Mouse (Mus musculus): ENCODE results near the gene Jdp2.

Gene Jdp2

DNA sequence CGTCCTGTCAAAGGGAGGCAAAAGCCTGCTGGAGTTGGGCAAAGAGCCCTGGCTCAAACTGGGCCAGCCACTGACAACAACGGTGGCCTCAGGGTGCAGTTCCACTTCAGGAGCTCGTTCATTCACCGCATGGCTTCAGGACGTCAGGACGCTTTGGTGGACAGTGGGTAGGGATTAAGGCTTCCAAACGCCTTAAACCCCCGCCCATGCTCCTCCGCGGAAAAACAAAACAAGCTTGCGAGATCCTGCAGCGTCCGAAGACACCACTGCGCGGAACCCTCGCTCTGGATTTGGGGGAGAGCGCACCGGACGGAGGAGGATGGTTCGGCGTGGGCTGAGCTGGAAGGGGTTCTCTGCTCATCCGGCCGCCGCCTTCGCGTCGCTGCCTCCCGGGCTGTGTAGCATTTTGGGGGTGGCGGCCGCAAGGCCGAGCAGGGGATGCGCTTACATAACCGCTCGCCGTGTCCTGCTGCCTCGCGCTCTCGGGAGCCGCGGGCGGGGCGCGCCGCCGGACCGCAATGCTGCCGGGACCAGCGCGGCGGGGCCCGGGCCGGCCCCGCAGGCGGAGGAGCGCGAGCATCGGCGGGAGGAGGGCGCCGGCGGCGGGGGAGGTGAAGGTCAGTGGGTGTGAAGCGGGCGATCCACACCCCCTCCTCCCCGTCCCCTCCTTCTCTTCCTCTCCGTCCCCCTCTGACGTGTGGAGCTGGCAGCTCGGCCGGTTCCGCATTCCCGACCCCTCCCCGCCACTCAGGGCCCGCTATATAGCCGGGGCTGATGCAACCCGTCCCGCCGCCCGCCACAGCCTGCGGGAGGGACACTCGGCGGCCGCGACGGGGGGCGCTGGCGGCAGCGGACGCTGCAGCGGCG lies at the start of gene Jdp2:
Jdp2 (plus strand) TSS at position 417 of the 867 bp plus-strand sequence.
- peak; percentile 94 to 96 for DNase-seq

DNA sequence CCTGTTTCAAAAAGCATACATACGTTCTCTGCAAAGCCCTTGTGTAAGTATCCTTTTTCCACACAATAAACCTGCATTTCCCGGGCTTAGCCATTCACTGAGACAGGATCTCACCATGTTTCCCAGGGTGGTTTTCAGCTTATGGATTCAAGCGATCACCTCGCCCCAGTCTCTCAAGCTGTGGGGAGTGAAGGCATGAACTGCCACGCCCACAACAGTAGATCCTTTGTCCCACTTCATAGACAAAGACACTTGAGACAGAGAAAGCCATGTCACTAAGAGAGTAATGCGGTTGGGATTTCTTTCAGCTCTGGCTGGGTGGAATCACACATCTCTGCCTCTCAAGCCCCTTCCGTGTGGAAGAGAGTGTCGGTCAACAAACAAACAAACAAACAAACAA lies 49.2 kb upstream of the Jdp2 start:
- no peak for DNase-seq

- DNase-seq: no peak
Observed at GRCm38 (mm10) chr12:85550435-85550834, 48.4 kb upstream of the Jdp2 start.

GRCm38 (mm10) chr12:85559299-85559698 lies 39.5 kb upstream of the Jdp2 start:
- DNase-seq: no peak

- DNase-seq: no peak
Observed at GRCm38 (mm10) chr12:85565441-85565840, 33.4 kb upstream of the Jdp2 start.

GRCm38 (mm10) chr12:85568298-85568697 lies 30.5 kb upstream of the Jdp2 start:
- DNase-seq: no peak

DNA sequence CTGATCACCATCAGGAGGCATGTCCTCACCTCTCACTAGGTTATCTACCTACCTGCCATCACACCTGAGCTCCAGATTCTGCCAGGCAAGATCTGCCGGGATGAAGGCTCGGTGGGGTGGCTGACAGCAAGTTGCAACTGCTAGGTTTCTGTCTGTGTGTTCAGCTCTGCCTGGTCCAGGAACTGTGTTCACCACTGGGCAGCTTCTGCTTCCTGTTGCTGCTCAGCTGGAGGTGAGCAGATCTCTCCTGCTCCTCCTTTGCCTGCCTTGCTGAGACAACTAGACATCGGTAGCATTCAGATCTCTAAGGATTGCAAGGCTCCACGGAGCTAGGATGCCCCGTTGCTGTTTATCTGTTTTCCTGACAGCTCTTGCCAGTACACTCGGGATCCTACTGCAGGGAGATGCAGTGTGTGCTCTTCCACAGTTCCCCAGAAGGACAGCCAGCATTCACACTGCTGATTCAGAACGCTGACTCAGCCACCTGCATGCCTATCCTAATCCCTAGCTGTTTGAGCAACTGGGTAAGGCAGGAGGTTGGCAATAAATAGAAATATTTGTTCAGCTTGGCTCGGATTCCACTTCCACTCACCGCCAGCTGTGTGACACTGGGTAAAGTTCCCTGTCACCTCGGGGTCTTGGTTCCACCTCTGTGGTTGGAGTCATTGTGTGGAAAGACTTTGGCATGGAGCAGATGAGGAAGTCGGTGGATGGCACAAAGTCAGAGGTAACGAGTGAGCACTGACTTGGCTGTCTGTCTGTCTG lies 29.3 kb upstream of the Jdp2 start:
- DNase-seq: peak in 1 of 2 experiments; percentile 15

DNA sequence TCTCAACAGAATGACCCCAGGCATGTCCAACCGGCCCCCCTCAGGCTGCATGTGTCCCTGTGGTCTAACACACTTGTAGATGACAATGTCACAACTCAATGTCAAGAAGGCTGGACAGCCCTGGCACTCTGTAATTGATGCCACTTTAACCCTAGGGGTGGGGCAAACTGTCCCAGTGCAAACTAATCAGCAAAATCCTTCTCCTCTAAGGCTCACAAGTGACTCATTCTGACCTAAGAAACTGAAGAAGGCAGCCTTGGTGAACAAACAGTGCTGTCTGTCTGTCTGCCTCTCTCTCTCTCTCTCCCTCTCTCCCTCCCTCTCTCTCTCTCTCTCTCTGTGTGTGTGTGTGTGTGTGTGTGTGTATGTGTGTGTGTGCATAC lies 28.7 kb upstream of the Jdp2 start:
- DNase-seq: no peak

- DNase-seq: no peak
Observed at GRCm38 (mm10) chr12:85571312-85571711, 27.5 kb upstream of the Jdp2 start.

DNA sequence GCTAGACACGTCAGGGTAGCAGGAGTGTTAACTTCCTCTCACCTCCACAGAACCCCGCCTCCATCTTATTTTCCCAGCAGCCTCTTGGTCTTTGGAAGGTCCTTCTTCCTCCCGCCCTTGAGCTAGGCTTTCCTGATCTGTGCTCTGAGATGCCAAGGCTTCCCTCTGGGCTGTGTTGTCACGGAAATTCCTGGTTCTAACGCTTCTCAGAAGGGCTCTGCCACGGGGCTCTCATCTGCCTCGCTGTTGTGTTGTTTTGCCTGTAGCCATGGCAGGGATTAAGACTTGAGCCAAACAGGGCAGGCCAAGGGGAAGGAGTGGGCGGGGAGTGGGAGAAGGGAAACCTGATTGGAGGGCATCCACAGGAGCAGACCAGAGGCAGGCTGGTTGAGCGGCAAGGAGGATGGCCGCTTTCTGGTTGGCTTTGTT lies 26.8 kb upstream of the Jdp2 start:
- DNase-seq: peak; percentile 42 to 67

DNA sequence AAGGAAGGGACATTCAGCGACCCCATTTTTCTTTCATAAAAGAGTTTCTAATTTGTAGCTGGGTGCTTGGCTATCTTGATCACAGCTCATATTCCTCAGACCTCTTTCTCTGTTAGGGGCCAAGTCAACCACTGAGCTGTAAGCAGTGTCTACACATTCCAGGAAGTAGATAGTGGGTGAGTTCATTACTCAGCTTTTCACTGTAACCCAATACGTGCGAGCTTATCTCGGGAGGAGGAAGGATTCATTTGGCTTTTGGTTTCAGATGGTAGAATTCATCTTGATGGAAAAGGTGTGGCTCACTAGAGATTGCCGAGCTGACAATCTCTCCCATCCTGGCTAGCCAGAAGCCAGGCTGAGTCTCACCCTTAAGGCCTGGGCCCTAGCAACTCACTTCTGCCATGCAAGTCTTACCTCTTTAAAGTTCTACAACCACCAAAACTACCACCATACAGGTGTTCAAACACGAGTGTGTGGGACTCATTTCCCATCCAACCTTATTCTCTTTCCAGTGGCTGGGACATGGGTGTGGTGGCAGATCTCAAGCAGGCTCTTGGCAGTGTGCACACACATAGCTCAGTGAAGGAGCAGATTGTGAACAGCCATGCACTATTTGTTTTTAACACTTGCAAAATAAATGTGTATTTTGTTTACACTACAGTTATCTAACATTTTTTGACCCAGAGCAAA lies 23.9 kb upstream of the Jdp2 start:
- no peak for DNase-seq

GRCm38 (mm10) chr12:85575496-85575840 lies 23.4 kb upstream of the Jdp2 start:
- DNase-seq: no peak

DNA sequence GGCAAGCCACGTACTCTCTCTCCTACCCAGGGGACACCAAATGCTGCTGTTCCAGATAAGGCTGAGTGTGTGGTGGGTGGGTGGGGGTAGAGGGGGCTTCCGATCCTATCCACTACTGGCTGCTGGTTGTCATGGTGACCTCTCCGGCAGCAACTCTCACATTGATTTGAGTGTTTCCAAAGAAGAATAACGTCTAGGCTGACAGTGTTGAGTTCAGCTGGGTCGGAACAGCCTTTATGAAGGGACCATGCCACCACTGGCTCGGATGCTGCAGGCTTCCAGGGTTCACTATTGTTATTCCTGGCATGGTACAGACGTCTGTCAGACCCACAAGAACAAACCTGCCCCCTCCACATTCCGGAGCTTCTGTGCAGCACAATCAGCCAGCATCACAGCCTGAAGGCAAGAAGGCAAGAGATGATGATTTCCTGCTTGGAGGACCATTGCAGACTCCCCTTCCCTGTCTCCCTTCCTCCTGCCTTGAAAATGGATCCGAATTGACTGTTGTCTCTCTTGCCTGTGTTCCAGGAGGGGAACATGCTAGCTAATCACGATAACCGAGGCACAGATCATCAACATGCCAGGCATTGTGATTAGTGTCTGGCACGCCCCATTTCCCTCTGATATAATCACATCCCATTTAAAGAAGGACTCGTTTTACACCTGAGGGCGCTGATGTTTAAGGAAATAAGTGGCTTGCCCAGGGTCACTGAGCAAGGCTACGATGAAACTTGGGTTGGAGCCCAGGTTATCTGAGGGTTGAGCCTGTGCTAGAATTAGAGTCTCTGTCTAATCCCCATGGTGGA lies 17.4 kb upstream of the Jdp2 start:
- peak in 1 of 2 experiments; percentile 8 for DNase-seq

DNA sequence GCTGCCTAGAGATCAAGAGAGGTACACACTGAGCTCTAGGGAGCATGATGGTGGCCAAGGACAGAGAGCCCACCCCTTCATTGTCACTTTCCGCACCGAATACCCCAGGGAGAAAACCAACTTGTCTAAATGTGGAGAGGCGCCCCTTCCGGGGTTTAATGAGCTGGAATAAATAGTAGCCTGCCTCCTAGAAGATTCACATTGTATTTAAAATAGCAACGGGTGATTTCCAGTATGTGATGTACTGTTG lies 16.8 kb upstream of the Jdp2 start:
- no peak for DNase-seq

DNA sequence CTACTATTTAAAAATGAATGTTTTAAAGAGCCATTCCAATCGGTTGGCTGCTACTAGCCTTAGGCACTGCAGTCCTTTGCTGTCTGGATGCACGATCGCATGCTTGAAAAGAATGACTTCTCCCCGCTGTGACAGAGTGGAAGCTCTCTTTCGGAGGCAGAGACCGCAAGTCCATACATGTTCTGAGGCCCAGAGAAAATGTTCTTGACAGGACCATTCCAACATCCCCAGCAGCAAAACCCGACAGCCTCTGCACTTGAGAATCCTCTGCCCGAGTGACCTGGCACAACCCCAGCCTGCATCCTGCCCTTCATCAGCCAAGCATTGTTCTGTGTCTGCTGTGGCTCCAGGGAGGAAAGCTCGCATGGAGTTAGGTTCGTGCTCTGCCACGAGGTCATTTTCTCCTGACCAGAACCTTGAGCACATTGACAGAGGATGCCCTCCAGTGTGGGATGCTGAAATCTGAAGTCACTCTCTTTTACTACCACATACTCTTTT lies 13.0 kb upstream of the Jdp2 start:
- peak; percentile 62 to 76 for DNase-seq

DNA sequence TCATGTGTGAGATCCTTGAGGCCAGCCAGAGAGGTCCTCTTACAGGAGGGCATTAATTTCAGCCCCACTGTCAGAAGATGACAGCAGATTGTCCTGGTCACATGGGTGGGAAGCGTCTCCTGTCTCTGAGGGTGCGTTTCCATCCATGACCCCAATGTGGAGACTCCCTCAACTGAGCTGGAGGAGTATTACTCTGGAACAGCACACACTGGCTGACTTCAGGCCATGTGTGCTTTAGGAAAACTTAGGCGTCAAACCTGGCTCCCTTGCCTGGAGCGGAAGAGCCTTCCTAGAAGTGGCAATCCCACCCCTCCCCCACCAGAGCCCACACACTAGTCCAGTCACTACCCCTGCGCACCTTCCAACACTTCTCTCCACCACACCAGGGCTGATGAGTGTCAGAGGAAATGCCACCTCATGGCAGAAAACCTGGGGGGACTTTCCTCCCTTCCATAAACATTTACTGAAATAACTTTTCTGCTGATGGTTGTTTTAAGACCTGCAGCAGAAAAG lies 8.9 kb upstream of the Jdp2 start:
- DNase-seq: no peak

DNA sequence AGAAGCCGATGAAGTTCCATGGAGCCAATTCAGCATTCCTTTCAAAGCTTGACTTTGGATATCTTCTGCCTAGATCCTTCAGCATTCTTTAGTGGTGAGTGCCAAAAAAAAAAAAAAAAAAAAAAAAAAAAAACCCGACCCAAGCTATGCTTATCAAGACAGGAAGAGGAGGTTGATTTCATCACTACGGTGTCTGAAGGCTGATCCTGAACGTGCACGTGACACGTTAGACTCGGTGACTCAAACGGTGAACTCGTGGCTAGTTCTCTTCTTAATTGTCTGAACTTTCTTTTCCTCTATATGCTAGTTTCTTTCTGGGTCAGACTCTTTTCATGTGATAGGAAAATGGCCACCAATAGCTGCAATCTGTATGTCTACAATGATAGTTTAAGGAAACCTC lies 5.9 kb upstream of the Jdp2 start:
- DNase-seq: no peak

GRCm38 (mm10) chr12:85594390-85594789 lies 4.4 kb upstream of the Jdp2 start:
- DNase-seq: no peak

GRCm38 (mm10) chr12:85598053-85598452 lies 774 bp upstream of the Jdp2 start:
- peak in 1 of 2 experiments; percentile 39 for DNase-seq

DNA sequence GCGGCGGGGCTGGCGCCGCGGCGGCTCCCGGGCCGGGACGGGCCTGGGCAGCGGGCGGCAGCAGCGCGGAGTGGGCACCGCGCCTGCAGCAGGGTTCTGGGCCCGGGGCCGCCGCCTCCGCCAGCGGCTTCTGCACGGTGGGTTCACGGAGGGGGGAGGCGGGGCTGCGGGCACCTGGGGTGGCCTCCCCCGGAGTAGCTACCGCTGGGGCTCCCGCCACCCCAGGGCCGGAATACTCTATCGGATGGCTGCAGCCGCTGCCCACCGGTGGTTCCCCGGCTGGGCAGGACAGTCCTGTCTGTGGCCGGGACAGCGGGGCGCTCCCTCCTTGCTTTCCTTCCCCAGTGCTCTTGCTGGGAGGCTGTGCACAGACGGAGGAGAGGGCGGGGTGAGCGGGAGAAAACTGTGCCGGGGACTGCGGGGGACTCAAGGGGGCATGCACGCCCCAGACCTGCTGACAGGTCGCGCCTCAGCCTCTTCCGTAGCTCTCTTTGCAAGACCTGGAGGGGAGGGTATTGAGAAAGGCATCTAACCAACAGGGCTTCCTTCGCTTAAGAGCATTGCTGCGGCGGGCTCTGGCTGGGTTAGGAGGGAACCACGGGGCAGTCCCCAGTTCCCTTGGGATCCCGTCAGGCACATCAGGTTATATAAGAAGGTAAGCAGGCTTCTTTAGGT lies 788 bp downstream of the Jdp2 start:
- peak; percentile 37 to 61 for DNase-seq

GRCm38 (mm10) chr12:85600637-85601036 lies 1.8 kb downstream of the Jdp2 start:
- DNase-seq: no peak

- no peak for DNase-seq
Observed at GRCm38 (mm10) chr12:85601531-85601930, 2.7 kb downstream of the Jdp2 start.
